Mouse (Mus musculus): ENCODE measurements around the gene Nat8f2.
"Not testable (repeated sequence)": the region's sequence is repeated elsewhere in the genome, so short reads cannot be mapped to it uniquely, and the experiment has no call there.

GRCm38 (mm10) chr6:85836098-85836497, 32.9 kb downstream of the Nat8f2 start:
- not testable (repeated sequence) for TF ChIP-seq CTCF (IDR thresholded peaks at IDR 0.05); EP300 (IDR thresholded peaks at IDR 0.05; ENCODE audit: insufficient read depth, low read depth, low read length); POLR2A (IDR thresholded peaks at IDR 0.05; ENCODE audit: insufficient read depth, low read depth, low read length)
